Mouse (Mus musculus): Measurements from ENCODE around the gene Fam210b.

The Fam210b gene

DNA sequence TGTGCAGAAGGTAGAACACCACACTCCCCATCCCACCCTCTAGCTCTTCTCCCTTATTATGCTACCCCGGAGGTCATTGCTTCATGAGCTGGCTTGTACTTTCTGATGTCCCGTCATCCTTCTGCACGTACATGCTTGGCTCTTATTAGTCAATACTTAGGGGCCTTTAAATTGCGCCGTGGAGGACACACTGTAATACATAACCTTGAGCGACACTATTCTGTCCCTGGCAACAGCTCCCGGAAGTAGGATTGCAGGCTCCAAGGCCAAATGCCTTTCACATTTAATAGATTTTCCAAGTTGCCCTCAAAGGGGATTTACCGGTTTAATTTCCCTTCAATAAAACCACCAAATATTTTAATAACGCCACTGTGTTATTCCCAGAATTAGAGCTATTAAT, 33.6 kb upstream of the Fam210b start:
- Histone ChIP-seq H3K36me3 (ENCODE audit: insufficient read depth, low read length) (no peaks in the 10 kb centered on the region), H3K4me3 (replicated peaks; ENCODE audit: low read length) (no peak overlapping the region), H3K9me3 (ENCODE audit: low read length) (no peaks in the 10 kb centered on the region), H3K27me3 (ENCODE audit: insufficient read depth, low read length) (no peaks in the 10 kb centered on the region), H3K4me1 (replicated peaks; ENCODE audit: low read depth, low read length) (peaks cover 12% of the 10 kb centered on the region)
- no peak for TF ChIP-seq NANOG (IDR thresholded peaks at IDR 0.05; ENCODE audit: borderline replicate concordance, low read length)
- TF ChIP-seq POU5F1 (IDR thresholded peaks at IDR 0.05; ENCODE audit: borderline replicate concordance, low read length): no peak
- no peak for TF ChIP-seq CTCF (conservative IDR thresholded peaks at IDR 0.05; ENCODE audit: low read length)

DNA sequence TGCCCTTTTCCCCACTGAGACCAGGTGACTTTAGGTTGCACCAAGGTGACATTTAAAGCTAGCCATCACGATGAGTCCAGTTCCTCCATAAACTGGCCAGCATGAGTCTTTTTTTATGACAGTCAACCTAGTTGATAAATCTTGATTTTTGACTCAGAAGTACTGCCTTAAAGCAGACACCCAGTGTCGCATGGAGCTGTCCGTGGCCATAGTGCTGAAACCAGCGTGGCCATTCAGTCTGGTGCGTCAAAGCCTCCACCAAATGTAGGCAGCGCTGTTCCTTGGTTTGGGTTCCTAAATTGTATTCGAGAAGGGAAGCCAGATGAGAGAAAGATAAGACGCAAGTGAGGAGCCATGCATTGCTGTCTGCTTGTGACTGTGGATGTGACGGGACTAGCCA, 24.5 kb upstream of the Fam210b start:
- H3K36me3 ChIP-seq (ENCODE audit: insufficient read depth, low read length): no peaks in the 10 kb centered on the region
- TF ChIP-seq NANOG (IDR thresholded peaks at IDR 0.05; ENCODE audit: borderline replicate concordance, low read length) (no peak), POU5F1 (IDR thresholded peaks at IDR 0.05; ENCODE audit: borderline replicate concordance, low read length) (no peak), CTCF (conservative IDR thresholded peaks at IDR 0.05; ENCODE audit: low read length) (no peak)
- peaks cover 6% of the 10 kb centered on the region; the same call in 1 of the 2 replicates for H3K27me3 ChIP-seq (ENCODE audit: insufficient read depth, low read length)
- peaks cover 6% of the 10 kb centered on the region; the same call in 1 of the 2 replicates for H3K9me3 ChIP-seq (ENCODE audit: low read length)
- no peak overlapping the region for H3K4me3 ChIP-seq (replicated peaks; ENCODE audit: low read length)
- H3K4me1 ChIP-seq (replicated peaks; ENCODE audit: low read depth, low read length): peaks cover 13% of the 10 kb centered on the region

DNA sequence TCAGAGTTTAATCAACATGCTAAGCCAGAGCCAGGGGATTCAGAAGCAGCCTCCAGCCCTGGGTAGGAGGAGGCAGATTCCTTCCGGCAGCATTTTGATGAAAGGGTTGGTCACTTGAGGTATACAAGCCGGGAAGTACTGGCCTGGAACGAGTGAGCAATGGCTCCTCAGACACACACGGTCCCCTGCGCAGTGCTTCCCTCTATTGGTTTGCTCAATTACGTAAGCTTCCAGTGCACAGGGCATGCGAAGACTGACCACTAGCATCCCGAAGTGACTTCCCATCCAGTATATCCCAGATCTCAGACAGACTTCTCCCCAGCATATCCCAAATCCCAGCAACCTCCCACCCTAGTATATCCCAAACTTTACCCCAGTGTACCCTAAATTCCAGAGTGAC, 17.1 kb upstream of the Fam210b start:
- Histone ChIP-seq H3K4me3 (replicated peaks; ENCODE audit: low read length) (no peak overlapping the region), H3K36me3 (ENCODE audit: insufficient read depth, low read length) (no peaks in the 10 kb centered on the region), H3K9me3 (ENCODE audit: low read length) (peaks cover 4% of the 10 kb centered on the region; the same call in 1 of the 2 replicates)

DNA sequence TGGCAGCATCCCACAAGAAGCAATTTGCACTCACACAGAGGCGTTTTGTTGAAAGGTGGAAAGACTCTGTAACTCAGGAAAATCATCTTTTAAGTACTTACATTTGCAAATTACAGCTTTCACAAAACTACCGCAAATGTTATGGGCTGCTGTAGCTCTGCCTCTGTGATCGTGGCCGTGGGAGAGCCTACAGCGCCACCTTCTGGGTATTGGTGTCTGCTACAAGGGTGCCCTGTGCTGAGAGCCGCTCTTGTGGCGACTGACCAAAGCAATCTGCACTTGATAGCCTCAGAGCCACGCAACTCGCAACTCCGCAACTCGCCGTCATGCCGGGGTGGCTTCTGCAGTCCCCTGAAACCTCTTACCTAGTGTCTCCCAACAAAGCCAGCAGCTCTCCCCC, 16.2 kb upstream of the Fam210b start:
- Histone ChIP-seq H3K4me3 (replicated peaks; ENCODE audit: low read length) (no peak overlapping the region), H3K36me3 (ENCODE audit: insufficient read depth, low read length) (no peaks in the 10 kb centered on the region), H3K4me1 (replicated peaks; ENCODE audit: low read depth, low read length) (peaks cover 6% of the 10 kb centered on the region), H3K9me3 (ENCODE audit: low read length) (peaks cover 4% of the 10 kb centered on the region; the same call in 1 of the 2 replicates), H3K27me3 (ENCODE audit: insufficient read depth, low read length) (peaks cover 25% of the 10 kb centered on the region)
- TF ChIP-seq CTCF (conservative IDR thresholded peaks at IDR 0.05; ENCODE audit: low read length) (peak; percentile 54), NANOG (IDR thresholded peaks at IDR 0.05; ENCODE audit: borderline replicate concordance, low read length) (no peak)

More for the DNA sequence above, 17.1 kb upstream of the Fam210b start:
- Histone ChIP-seq H3K4me1 (replicated peaks; ENCODE audit: low read depth, low read length) (peaks cover 8% of the 10 kb centered on the region), H3K27me3 (ENCODE audit: insufficient read depth, low read length) (peaks cover 20% of the 10 kb centered on the region)
- no peak for TF ChIP-seq CTCF (conservative IDR thresholded peaks at IDR 0.05; ENCODE audit: low read length)
- TF ChIP-seq POU5F1 (IDR thresholded peaks at IDR 0.05; ENCODE audit: borderline replicate concordance, low read length): no peak
- TF ChIP-seq NANOG (IDR thresholded peaks at IDR 0.05; ENCODE audit: borderline replicate concordance, low read length): no peak

DNA sequence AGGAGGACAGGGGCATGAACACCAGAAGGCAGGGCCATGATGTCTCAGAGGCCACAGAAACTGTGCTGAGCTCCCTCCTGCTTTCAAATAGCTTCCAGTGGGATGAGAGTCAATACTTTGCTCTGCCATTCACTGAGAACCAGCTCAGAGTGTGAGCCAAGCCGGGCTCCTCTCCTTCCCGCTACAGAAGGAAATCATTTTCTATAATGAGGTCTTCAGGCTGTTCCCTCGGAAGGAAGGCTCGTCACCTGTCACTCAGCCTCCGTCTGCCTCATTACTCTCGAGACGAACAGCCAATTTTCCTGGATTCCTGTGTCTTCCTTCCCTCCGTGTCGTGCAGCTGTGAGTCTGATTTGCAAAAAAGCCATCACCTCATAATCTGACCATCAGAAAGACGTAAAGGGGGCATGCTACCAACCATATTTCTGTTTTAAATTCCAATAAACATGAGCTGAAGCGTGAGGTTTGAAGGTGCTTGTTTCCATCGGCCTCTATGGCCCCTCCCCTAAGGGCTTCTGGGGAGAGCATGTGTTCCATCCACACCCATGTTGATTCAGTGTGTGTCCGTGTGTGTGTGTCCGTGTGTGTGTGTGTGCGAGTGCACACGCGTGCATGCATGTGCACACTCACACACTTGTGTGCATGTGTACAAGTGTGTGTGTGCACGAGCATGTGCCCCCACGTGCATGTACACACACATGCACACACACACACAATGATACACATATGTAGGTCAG, 7.0 kb upstream of the Fam210b start:
- H3K27me3 ChIP-seq (ENCODE audit: insufficient read depth, low read length): peaks cover 8% of the 10 kb centered on the region; the same call in 1 of the 2 replicates
- H3K4me1 ChIP-seq (replicated peaks; ENCODE audit: low read depth, low read length): no peaks in the 10 kb centered on the region
- TF ChIP-seq CTCF (conservative IDR thresholded peaks at IDR 0.05; ENCODE audit: low read length) (no peak), NANOG (IDR thresholded peaks at IDR 0.05; ENCODE audit: borderline replicate concordance, low read length) (no peak), POU5F1 (IDR thresholded peaks at IDR 0.05; ENCODE audit: borderline replicate concordance, low read length) (no peak)
- no peaks in the 10 kb centered on the region for H3K9me3 ChIP-seq (ENCODE audit: low read length)
- no peak overlapping the region for H3K4me3 ChIP-seq (replicated peaks; ENCODE audit: low read length)
- no peaks in the 10 kb centered on the region for H3K36me3 ChIP-seq (ENCODE audit: insufficient read depth, low read length)

DNA sequence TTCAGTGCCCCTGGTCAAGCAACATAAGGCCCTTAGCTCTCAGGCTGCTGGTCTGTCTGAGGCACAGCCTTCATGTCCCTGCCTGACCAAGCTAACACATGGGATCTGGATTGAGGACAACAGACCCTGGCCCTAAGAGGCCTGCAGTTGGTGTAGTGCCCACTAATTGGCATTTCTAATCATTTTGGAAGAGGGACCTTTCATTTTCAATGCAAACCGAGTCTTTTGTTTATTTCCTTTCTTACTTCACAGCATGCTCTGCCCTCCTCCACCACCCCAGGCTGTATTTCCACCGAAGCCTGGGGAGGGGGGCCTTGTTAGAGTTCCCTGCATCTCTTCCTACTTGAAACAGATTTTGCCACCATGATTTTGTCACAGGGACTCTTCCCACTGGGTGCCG, 4.4 kb upstream of the Fam210b start:
- TF ChIP-seq NANOG (IDR thresholded peaks at IDR 0.05; ENCODE audit: borderline replicate concordance, low read length): no peak
- TF ChIP-seq POU5F1 (IDR thresholded peaks at IDR 0.05; ENCODE audit: borderline replicate concordance, low read length): no peak
- TF ChIP-seq CTCF (conservative IDR thresholded peaks at IDR 0.05; ENCODE audit: low read length): no peak
- peaks cover 6% of the 10 kb centered on the region for H3K4me1 ChIP-seq (replicated peaks; ENCODE audit: low read depth, low read length)
- no peaks in the 10 kb centered on the region for H3K9me3 ChIP-seq (ENCODE audit: low read length)
- peaks cover 3% of the 10 kb centered on the region for H3K27me3 ChIP-seq (ENCODE audit: insufficient read depth, low read length)
- H3K4me3 ChIP-seq (replicated peaks; ENCODE audit: low read length): no peak overlapping the region
- no peaks in the 10 kb centered on the region for H3K36me3 ChIP-seq (ENCODE audit: insufficient read depth, low read length)

DNA sequence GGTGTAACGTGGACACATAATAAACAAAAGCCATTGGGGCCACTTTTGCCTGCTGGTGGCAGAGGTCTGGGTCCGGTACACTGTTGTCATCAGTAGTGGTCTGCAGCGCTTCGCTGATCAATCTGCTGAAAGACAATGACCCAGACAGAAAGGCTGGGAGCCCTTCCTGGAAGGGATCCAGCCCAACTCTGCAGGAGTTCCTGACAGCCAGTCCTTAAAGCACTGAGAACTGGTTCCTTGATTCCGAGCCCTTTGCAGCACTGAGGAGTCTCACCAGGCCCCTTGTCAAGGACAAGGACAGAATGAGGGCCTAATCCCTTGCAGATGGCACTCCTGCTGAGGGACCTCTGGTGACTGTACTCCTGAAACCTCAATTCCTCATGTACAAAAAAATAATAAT, 3.8 kb upstream of the Fam210b start:
- no peaks in the 10 kb centered on the region for H3K36me3 ChIP-seq (ENCODE audit: insufficient read depth, low read length)
- peaks cover 9% of the 10 kb centered on the region for H3K27me3 ChIP-seq (ENCODE audit: insufficient read depth, low read length)
- peaks cover 12% of the 10 kb centered on the region for H3K4me1 ChIP-seq (replicated peaks; ENCODE audit: low read depth, low read length)
- no peak overlapping the region for H3K4me3 ChIP-seq (replicated peaks; ENCODE audit: low read length)
- TF ChIP-seq NANOG (IDR thresholded peaks at IDR 0.05; ENCODE audit: borderline replicate concordance, low read length) (no peak), CTCF (conservative IDR thresholded peaks at IDR 0.05; ENCODE audit: low read length) (no peak), POU5F1 (IDR thresholded peaks at IDR 0.05; ENCODE audit: borderline replicate concordance, low read length) (no peak)
- no peaks in the 10 kb centered on the region for H3K9me3 ChIP-seq (ENCODE audit: low read length)

DNA sequence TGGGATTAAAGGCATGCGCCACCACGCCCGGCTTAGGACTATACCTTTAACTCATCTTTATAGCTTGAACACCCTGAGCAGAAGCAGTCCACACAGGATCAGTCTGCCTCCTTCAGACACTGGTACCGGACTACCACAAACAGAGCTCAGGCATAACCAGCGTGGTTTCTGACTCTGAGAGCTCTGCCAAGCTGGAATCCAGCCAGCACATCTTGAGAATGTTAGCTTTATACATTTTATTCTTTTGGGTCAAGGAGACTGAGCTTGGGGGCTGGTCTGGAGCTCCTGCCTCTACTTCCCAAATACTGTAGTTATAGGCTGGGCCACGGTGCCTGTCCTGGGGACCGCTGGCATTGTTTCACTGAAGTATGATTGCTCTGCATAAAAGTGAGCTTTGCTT, 1.6 kb upstream of the Fam210b start:
- TF ChIP-seq POU5F1 (IDR thresholded peaks at IDR 0.05; ENCODE audit: borderline replicate concordance, low read length): no peak
- TF ChIP-seq NANOG (IDR thresholded peaks at IDR 0.05; ENCODE audit: borderline replicate concordance, low read length): no peak
- no peak for TF ChIP-seq CTCF (conservative IDR thresholded peaks at IDR 0.05; ENCODE audit: low read length)
- Histone ChIP-seq H3K27me3 (ENCODE audit: insufficient read depth, low read length) (peaks cover 17% of the 10 kb centered on the region), H3K36me3 (ENCODE audit: insufficient read depth, low read length) (no peaks in the 10 kb centered on the region), H3K4me3 (replicated peaks; ENCODE audit: low read length) (no peak overlapping the region), H3K4me1 (replicated peaks; ENCODE audit: low read depth, low read length) (peaks cover 13% of the 10 kb centered on the region), H3K9me3 (ENCODE audit: low read length) (no peaks in the 10 kb centered on the region)

Measured in E14TG2a.4 (cell line).